Mouse (Mus musculus): Measurements from ENCODE around the gene H2-D1. TPM values are rescaled to one million over a fixed set of nuclear protein-coding genes. Genes with fewer than 3 reads are reported as not detected.
A peak's percentile ranks its signal among the peaks of the same experiment; 100 is the strongest.
"Not testable (repeated sequence)": the region's sequence is repeated elsewhere in the genome, so short reads cannot be mapped to it uniquely, and the experiment has no call there.

The H2-D1 gene
- polyA plus RNA-seq, 1 experiment from 2014 or later, result 90.8 TPM

GRCm38 (mm10) chr17:35276304-35276864 is 13.9 kb downstream of the H2-D1 start:
- DNase-seq (ENCODE audit: low spot score) (no peak), ATAC-seq (replicated peaks; ENCODE audit: low FRiP score) (no peak)
- Histone ChIP-seq H3K9me3 (ENCODE audit: control insufficient read depth, low read length) (no peaks in the 10 kb centered on the region), H3K4me2 (no peak overlapping the region), H3K4me3 (ENCODE audit: low read depth, low read length) (no peak overlapping the region), H3K9ac (ENCODE audit: low read depth, low read length) (no peak overlapping the region), H3K36me3 (ENCODE audit: control insufficient read depth, insufficient read depth, low read length) (no peaks in the 10 kb centered on the region), H3K4me1 (replicated peaks; ENCODE audit: control insufficient read depth, insufficient read depth, low read length) (no peaks in the 10 kb centered on the region), H3K27ac (ENCODE audit: low read depth, low read length) (no peak overlapping the region), H3K27me3 (replicated peaks; ENCODE audit: control insufficient read depth, insufficient read depth, low read length) (peaks cover 18% of the 10 kb centered on the region)
- WGBS, result 20% methylated on average over 13 of the region's 13 CpGs

- H3K27ac ChIP-seq (ENCODE audit: low read depth, low read length), result no peak overlapping the region
- H3K27me3 ChIP-seq (replicated peaks; ENCODE audit: control insufficient read depth, insufficient read depth, low read length), result peaks cover 18% of the 10 kb centered on the region
- H3K4me1 ChIP-seq (replicated peaks; ENCODE audit: control insufficient read depth, insufficient read depth, low read length), result no peaks in the 10 kb centered on the region
- 86% methylated on average over 8 of the region's 8 CpGs for WGBS
- ATAC-seq (replicated peaks; ENCODE audit: low FRiP score) (no peak), DNase-seq (ENCODE audit: low spot score) (no peak)
- no peak overlapping the region for H3K9ac ChIP-seq (ENCODE audit: low read depth, low read length)
- H3K36me3 ChIP-seq (ENCODE audit: control insufficient read depth, insufficient read depth, low read length), result no peaks in the 10 kb centered on the region
- no peak overlapping the region for H3K4me2 ChIP-seq
- H3K4me3 ChIP-seq (ENCODE audit: low read depth, low read length), result no peak overlapping the region
- no peaks in the 10 kb centered on the region for H3K9me3 ChIP-seq (ENCODE audit: control insufficient read depth, low read length)
These were observed 15.5 kb downstream of the H2-D1 start for GRCm38 (mm10) chr17:35278049-35278448.

GRCm38 (mm10) chr17:35278957-35279688 is 16.6 kb downstream of the H2-D1 start:
- WGBS, result 78% methylated on average over 13 of the region's 13 CpGs
- no peak overlapping the region for H3K4me3 ChIP-seq (ENCODE audit: low read depth, low read length)
- peaks cover 18% of the 10 kb centered on the region for H3K27me3 ChIP-seq (replicated peaks; ENCODE audit: control insufficient read depth, insufficient read depth, low read length)

DNA sequence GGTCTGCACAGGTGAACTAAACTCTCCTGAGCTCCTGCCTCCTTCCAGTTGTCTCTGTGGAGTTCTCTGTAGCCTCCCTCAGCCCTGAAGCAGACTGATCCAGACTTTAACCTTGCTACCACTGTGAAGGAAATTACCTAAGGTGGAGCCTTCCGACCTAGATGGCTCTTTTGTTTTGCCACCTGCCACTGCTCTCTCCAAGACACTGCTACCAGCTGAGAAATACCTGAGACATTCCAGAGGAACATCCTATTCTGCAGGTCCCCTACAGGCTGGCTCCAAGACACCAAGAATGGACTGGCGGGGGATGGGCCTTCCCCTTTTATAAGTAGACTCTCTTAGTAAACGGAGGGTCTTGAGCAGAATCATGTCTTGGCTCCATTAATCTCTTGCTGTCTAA is 17.7 kb downstream of the H2-D1 start:
- H3K27ac ChIP-seq (ENCODE audit: low read depth, low read length), result no peak overlapping the region
- H3K9me3 ChIP-seq (ENCODE audit: control insufficient read depth, low read length), result no peaks in the 10 kb centered on the region
- DNase-seq (ENCODE audit: low spot score) (no peak), ATAC-seq (replicated peaks; ENCODE audit: low FRiP score) (no peak)
- H3K9ac ChIP-seq (ENCODE audit: low read depth, low read length), result no peak overlapping the region
- no peaks in the 10 kb centered on the region for H3K4me1 ChIP-seq (replicated peaks; ENCODE audit: control insufficient read depth, insufficient read depth, low read length)
- 72% methylated on average over 3 of the region's 3 CpGs for WGBS
- H3K4me2 ChIP-seq, result no peak overlapping the region
- H3K36me3 ChIP-seq (ENCODE audit: control insufficient read depth, insufficient read depth, low read length), result no peaks in the 10 kb centered on the region
- H3K27me3 ChIP-seq (replicated peaks; ENCODE audit: control insufficient read depth, insufficient read depth, low read length), result peaks cover 18% of the 10 kb centered on the region
- H3K4me3 ChIP-seq (ENCODE audit: low read depth, low read length), result no peak overlapping the region

More at GRCm38 (mm10) chr17:35278957-35279688, 16.6 kb downstream of the H2-D1 start:
- Histone ChIP-seq H3K27ac (ENCODE audit: low read depth, low read length) (no peak overlapping the region), H3K9ac (ENCODE audit: low read depth, low read length) (no peak overlapping the region), H3K4me1 (replicated peaks; ENCODE audit: control insufficient read depth, insufficient read depth, low read length) (no peaks in the 10 kb centered on the region), H3K9me3 (ENCODE audit: control insufficient read depth, low read length) (no peaks in the 10 kb centered on the region), H3K36me3 (ENCODE audit: control insufficient read depth, insufficient read depth, low read length) (no peaks in the 10 kb centered on the region), H3K4me2 (no peak overlapping the region)
- ATAC-seq (replicated peaks; ENCODE audit: low FRiP score) (no peak), DNase-seq (ENCODE audit: low spot score) (no peak)

DNA sequence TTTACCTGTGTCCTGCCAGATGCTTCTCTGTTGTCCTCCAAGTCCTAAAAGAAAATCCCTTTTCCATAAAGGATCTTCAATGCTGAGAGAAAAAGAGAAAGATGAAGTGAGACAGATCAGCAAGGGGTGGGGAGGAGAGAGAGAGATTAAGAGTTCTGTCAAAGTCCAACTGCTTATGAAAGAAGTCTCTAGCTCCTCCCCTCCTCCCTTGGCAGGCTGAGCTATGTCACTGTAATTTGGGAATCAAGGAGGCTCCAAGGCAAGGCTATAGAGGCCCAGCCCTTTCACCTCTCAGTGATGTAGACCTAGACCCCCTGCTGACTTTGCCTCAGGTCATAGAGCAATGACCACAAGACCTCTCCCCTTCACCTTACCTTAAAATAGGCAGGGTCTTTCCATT is 22.9 kb downstream of the H2-D1 start:
- H3K27me3 ChIP-seq (replicated peaks; ENCODE audit: control insufficient read depth, insufficient read depth, low read length), result peaks cover 3% of the 10 kb centered on the region; the same call in 1 of the 2 replicates
- no peak overlapping the region for H3K4me3 ChIP-seq (ENCODE audit: low read depth, low read length)
- no peaks in the 10 kb centered on the region for H3K9me3 ChIP-seq (ENCODE audit: control insufficient read depth, low read length)
- no peak overlapping the region for H3K9ac ChIP-seq (ENCODE audit: low read depth, low read length)
- no peaks in the 10 kb centered on the region for H3K4me1 ChIP-seq (replicated peaks; ENCODE audit: control insufficient read depth, insufficient read depth, low read length)
- H3K27ac ChIP-seq (ENCODE audit: low read depth, low read length), result no peak overlapping the region
- H3K36me3 ChIP-seq (ENCODE audit: control insufficient read depth, insufficient read depth, low read length), result no peaks in the 10 kb centered on the region
- no peak overlapping the region for H3K4me2 ChIP-seq
- DNase-seq (ENCODE audit: low spot score), result no peak
- no peak for ATAC-seq (replicated peaks; ENCODE audit: low FRiP score)

DNA sequence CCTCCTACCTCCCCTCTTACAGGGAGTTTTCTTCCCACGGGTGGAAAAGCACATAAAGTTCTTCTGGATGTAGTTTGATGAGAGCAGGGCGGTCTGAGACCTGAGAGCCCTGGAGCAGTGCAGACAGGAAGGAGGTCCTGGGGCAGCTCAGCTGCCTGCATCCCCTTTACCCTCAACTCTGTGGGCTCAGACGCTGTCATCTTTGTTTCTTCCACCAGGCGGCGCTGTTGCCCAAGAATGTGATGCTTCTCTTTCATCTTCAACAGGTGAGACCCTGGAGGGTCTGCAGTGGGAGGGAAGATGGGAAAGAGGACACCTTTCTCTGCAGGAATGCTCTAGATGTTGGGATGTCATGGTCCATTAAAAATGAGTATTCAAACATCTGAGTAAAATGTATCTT is 33.3 kb downstream of the H2-D1 start:
- not testable (repeated sequence) for DNase-seq (ENCODE audit: low spot score)

DNA sequence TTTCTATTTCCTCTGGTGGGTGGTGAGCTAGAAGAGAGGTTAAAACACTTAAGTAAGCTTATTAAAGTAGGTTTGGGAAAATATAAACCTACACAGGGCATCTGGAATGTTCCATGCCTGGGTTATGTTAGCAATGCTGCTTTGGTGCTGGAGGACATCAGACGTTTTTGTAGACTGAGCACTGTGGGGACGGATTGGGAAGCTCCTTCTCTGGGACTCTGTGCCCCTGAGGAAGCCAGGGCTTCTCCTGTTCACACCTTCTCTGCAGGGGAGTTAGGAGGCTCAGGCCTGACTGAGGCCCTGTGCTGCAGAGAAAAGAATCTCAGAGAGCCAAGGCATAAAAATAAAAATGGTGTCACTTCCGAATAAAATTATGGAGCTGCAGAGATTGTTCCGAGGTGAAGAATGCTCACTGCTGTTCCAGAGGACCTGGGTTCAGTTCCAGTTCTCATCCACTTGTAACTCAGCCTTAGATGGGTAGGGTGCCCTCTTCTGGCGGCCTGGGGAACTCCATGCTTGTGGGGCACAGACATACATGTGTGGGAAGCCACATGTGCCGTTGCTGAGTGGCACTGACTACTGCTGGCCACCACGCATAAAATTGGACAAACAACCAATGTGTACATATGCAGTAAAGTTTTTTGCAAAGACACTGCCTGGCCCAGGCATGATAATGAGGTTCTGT is 37.9 kb downstream of the H2-D1 start:
- not testable (repeated sequence) for H3K27me3 ChIP-seq (replicated peaks; ENCODE audit: control insufficient read depth, insufficient read depth, low read length); H3K36me3 ChIP-seq (ENCODE audit: control insufficient read depth, insufficient read depth, low read length); H3K4me1 ChIP-seq (replicated peaks; ENCODE audit: control insufficient read depth, insufficient read depth, low read length); H3K4me3 ChIP-seq (ENCODE audit: low read depth, low read length); H3K9ac ChIP-seq (ENCODE audit: low read depth, low read length); H3K9me3 ChIP-seq (ENCODE audit: control insufficient read depth, low read length); H3K4me2 ChIP-seq; ATAC-seq (replicated peaks; ENCODE audit: low FRiP score); H3K27ac ChIP-seq (ENCODE audit: low read depth, low read length); DNase-seq (ENCODE audit: low spot score)
- WGBS, result 84% methylated on average over 7 of the region's 7 CpGs

More for the DNA sequence above, 33.3 kb downstream of the H2-D1 start:
- not testable (repeated sequence) for H3K9ac ChIP-seq (ENCODE audit: low read depth, low read length); H3K4me1 ChIP-seq (replicated peaks; ENCODE audit: control insufficient read depth, insufficient read depth, low read length); H3K27me3 ChIP-seq (replicated peaks; ENCODE audit: control insufficient read depth, insufficient read depth, low read length); H3K9me3 ChIP-seq (ENCODE audit: control insufficient read depth, low read length); H3K36me3 ChIP-seq (ENCODE audit: control insufficient read depth, insufficient read depth, low read length); H3K27ac ChIP-seq (ENCODE audit: low read depth, low read length); H3K4me3 ChIP-seq (ENCODE audit: low read depth, low read length); ATAC-seq (replicated peaks; ENCODE audit: low FRiP score); H3K4me2 ChIP-seq
- WGBS, result 2% methylated on average over 5 of the region's 5 CpGs

DNA sequence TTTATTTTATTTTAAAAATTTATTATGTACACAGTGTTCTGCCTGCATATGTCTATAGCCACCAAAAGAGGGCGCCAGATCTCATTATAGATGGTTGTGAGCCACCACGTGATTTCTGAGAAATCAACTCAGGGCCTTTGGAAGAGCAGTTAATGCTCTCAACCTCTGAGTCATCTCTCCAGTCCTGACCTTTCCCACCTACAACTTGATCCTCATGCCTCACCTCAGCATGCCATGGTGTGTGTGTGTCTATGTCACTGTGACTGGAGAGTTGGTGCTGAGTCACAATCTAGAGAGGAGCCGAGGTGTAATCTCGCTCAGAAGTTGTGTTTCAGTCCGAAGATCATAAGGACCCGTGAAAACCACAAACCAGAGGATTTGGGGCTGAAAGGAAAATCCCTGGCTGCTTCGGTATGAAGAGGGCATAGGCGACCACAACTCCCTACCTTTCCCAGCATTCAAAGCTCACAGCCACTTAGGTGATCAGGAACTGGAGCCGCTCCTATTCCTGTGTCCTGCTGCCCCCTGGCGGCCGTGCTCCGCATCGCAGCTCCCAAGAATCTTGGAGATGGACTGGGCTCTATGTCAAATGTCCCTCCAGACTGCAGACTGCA is 39.2 kb downstream of the H2-D1 start:
- DNase-seq (ENCODE audit: low spot score), result peak; percentile 75
- H3K4me1 ChIP-seq (replicated peaks; ENCODE audit: control insufficient read depth, insufficient read depth, low read length), result no peaks in the 10 kb centered on the region
- H3K27ac ChIP-seq (ENCODE audit: low read depth, low read length), result no peak overlapping the region
- no peak overlapping the region for H3K4me3 ChIP-seq (ENCODE audit: low read depth, low read length)
- 24% methylated on average over 13 of the region's 13 CpGs for WGBS
- H3K36me3 ChIP-seq (ENCODE audit: control insufficient read depth, insufficient read depth, low read length), result no peaks in the 10 kb centered on the region
- ATAC-seq (replicated peaks; ENCODE audit: low FRiP score), result no peak; the same call in 1 of the 2 replicates
- 0 out of 2 replicates have a peak, but pooled peaks cover 2% of the 10 kb centered on the region for H3K27me3 ChIP-seq (replicated peaks; ENCODE audit: control insufficient read depth, insufficient read depth, low read length)
- no peak overlapping the region for H3K9ac ChIP-seq (ENCODE audit: low read depth, low read length)
- no peaks in the 10 kb centered on the region for H3K9me3 ChIP-seq (ENCODE audit: control insufficient read depth, low read length)
- peak overlapping the region; percentile 27 for H3K4me2 ChIP-seq

All from liver, embryonic 11.5 days (tissue).